Mouse (Mus musculus) liver, embryonic 14.5 days (tissue): ENCODE measurements around the gene Duoxa2.

Experiments
- CTCF ChIP-seq: IDR thresholded peaks from 2 replicates; pipeline ENCODE4 v1.5.1; 2016; ENCODE audit warnings: antibody characterized with exemption, low read depth, control low read depth
- EP300 ChIP-seq: IDR thresholded peaks from 2 replicates; pipeline ENCODE4 v1.6.1; 2016; ENCODE audit warnings: antibody characterized with exemption, low read depth

DNA sequence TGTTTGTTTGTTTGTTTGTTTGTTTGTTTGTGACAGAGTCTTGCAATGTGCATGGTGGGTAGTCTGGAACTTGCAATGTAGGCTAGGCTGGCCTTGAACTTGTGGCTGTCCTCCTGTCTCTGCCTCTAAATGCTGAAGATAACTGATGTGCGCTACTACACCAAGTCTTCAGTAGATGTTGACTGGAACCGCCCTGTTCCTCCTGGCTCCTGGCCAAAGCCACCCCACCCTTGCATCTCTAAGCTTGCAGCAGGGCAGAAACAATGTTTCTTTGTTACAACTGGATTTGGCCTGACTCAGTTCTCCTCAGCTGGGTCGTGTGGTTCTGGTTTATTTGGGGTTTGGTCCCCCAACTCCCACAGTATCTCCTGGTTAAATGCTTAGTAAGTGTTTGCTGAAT is 35.5 kb downstream of the Duoxa2 start:
- no peak for TF ChIP-seq CTCF
- no peak for TF ChIP-seq EP300
